Mouse (Mus musculus) forebrain, embryonic 12.5 days (tissue): ENCODE measurements at regions not wholly inside any gene's neighbourhood (a gene's known extent, or its start where the extent isn't known, plus 50 kb on each side); places are given as distances from the start of the nearest gene placed in this dataset.

Source experiments
- ATAC-seq: fragments of 200-750 bp; cut with Nextera tagmentation; 2 replicates; pipeline ENCODE4 v1.8.0; 2017; ENCODE audit warnings: moderate TSS enrichment; ENCODE audit not compliant: low FRiP score
- H3K27ac ChIP-seq: fragments of 300-500 bp; sonication (generic); 2 replicates; pipeline ENCODE4 v1.5.1; 2016; ENCODE audit warnings: mild to moderate bottlenecking
- H3K27me3 ChIP-seq: fragments of 300-500 bp; sonication (generic); 2 replicates; pipeline ENCODE4 v1.6.1; 2016; ENCODE audit warnings: mild to moderate bottlenecking
- H3K36me3 ChIP-seq: fragments of 300-500 bp; sonication (generic); replicated peaks from 2 replicates; pipeline ENCODE4 v1.6.1; 2016; ENCODE audit warnings: mild to moderate bottlenecking
- H3K4me1 ChIP-seq: fragments of 300-500 bp; sonication (generic); 2 replicates; pipeline ENCODE4 v1.6.1; 2016
- H3K4me2 ChIP-seq: fragments of 300-500 bp; sonication (generic); 2 replicates; pipeline ENCODE4 v1.6.1; 2016; ENCODE audit warnings: mild to moderate bottlenecking, moderate library complexity
- H3K4me3 ChIP-seq: fragments of 300-500 bp; sonication (generic); replicated peaks from 2 replicates; pipeline ENCODE4 v1.5.1; 2016; ENCODE audit warnings: mild to moderate bottlenecking
- H3K9ac ChIP-seq: fragments of 300-500 bp; sonication (generic); 2 replicates; pipeline ENCODE4 v1.6.1; 2016; ENCODE audit warnings: mild to moderate bottlenecking
- H3K9me3 ChIP-seq: fragments of 300-500 bp; sonication (generic); 2 replicates; pipeline ENCODE4 v1.6.1; 2016
- WGBS: fragments of 180-500 bp; shearing (Covaris S2); methylation state at CpG from one replicate; pipeline ENCODE4 v1.1.7; 2016; 5-methylcytosine and 5-hydroxymethylcytosine counted together

DNA sequence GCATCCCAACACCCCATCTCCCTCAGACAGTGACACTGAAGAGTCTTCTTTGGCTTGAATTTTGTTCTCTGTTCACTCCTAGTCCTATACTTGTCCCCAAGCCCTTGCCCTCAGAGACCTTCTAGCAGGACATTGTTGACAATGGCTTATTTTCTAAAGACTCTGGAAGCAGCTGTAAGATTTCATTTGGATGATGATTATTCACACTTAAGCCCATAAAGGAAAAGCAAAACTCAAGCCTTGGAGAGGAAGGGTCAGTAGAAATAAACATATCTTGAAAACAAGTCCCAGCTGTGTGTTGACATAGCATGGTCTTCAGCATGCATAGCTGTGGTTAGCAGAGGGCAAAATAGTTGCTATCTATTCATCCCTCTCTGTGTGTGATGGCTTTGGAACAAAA, 59.9 kb upstream of the Cdh11 start:
- Histone ChIP-seq H3K27ac (no peak overlapping the region), H3K9ac (no peak overlapping the region), H3K4me2 (no peak overlapping the region), H3K36me3 (no peaks in the 10 kb centered on the region), H3K9me3 (no peaks in the 10 kb centered on the region), H3K27me3 (no peaks in the 10 kb centered on the region), H3K4me3 (no peak overlapping the region), H3K4me1 (no peaks in the 10 kb centered on the region)
- no peak for ATAC-seq

DNA sequence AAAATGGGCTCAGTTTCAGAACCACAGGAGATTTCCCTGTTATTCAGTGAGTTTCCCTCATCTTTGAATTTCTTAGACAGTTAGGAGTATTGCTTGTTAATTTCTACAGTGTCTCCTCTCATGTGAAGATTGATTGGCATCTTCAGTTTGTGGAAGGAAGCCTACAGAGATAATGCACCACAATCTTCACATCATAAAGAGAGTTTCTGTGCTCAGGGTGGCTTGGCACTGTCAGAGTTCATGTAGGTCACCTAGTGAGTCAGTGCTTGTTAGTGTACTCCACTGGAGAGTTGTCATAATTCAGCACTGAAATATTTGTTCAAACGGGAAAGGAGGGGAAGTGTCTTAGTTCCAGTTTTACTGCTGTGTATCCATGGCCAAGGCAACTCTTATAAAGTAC, 74.6 kb upstream of the Cdh11 start:
- H3K9me3 ChIP-seq, result no peaks in the 10 kb centered on the region
- no peak overlapping the region for H3K9ac ChIP-seq
- H3K27ac ChIP-seq, result no peak overlapping the region
- no peaks in the 10 kb centered on the region for H3K27me3 ChIP-seq
- no peak overlapping the region for H3K4me3 ChIP-seq
- 90% methylated on average over 1 of the region's 1 CpGs for WGBS
- H3K36me3 ChIP-seq, result no peaks in the 10 kb centered on the region
- no peaks in the 10 kb centered on the region for H3K4me1 ChIP-seq
- no peak overlapping the region for H3K4me2 ChIP-seq
- ATAC-seq, result no peak

DNA sequence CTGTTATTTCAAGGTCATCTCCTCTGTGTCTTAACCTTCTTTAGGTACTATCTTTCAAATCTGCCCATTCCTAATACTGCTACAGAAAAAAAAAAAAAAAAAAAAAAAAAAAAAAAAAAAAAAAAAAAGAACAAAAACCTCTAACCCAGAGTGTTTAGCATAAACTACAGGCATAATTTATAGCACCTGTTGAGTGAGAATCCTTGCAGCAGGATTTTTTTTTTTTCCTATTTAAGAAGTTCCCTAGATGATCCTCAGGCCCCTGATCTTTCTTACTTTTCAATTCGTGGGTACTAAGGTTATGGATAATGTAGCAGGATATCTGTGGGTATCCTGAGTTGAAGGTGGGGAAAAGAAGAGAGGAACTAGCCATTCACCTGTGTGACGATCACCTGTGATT, 114.1 kb upstream of the Cdh11 start:
- no peak overlapping the region for H3K4me2 ChIP-seq
- H3K9me3 ChIP-seq, result no peaks in the 10 kb centered on the region
- no peak for ATAC-seq
- no peaks in the 10 kb centered on the region for H3K36me3 ChIP-seq
- no peak overlapping the region for H3K27ac ChIP-seq
- H3K4me3 ChIP-seq, result no peak overlapping the region
- 73% methylated on average over 2 of the region's 2 CpGs for WGBS
- H3K9ac ChIP-seq, result no peak overlapping the region
- H3K27me3 ChIP-seq, result no peaks in the 10 kb centered on the region
- no peaks in the 10 kb centered on the region for H3K4me1 ChIP-seq

DNA sequence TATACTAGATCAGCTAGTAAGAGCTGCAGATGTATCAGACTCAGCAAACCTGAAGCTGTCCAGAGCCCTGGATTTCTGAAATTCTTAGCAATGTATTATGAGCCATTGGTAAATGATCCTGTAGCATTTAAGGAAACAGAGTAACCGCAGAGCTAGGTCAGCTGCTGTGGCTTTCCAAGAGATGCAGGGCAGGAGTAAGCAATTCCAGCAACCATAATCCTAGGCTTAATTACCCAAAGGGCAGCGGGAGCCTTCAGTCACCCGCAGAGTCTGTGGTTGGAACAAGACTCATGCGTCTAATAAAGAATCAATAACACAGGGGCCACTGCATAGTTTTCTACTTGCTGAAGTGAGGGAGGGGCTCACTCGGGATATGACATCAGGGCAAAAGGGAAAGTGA, 115.2 kb upstream of the Cdh11 start:
- H3K4me1 ChIP-seq, result no peaks in the 10 kb centered on the region
- no peak overlapping the region for H3K4me2 ChIP-seq
- no peak for ATAC-seq
- no peak overlapping the region for H3K27ac ChIP-seq
- H3K9me3 ChIP-seq, result no peaks in the 10 kb centered on the region
- no peaks in the 10 kb centered on the region for H3K27me3 ChIP-seq
- H3K4me3 ChIP-seq, result no peak overlapping the region
- WGBS, result 20% methylated on average over 5 of the region's 5 CpGs
- H3K9ac ChIP-seq, result no peak overlapping the region
- H3K36me3 ChIP-seq, result no peaks in the 10 kb centered on the region

DNA sequence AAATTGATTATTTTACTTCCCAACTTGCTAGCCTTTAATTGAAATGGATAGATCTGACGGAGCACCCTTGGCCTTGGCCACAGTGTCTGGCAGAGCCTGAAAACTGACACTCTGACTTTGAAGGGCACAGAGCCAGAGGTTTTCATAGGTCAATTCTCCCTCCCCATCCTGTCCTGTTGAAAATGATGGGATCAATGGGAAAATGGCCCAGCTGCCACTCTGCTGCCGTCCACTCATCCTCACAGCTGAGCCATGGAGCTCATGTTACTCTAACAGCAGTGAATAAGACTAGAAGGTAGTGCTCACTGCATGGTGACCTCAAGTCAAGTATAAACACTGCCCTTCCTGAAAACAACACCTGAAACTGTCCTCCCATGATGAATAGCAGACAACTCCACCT, 122.0 kb upstream of the Cdh11 start:
- H3K27ac ChIP-seq, result no peak overlapping the region
- H3K36me3 ChIP-seq, result no peaks in the 10 kb centered on the region
- no peak overlapping the region for H3K4me3 ChIP-seq
- no peaks in the 10 kb centered on the region for H3K4me1 ChIP-seq
- H3K4me2 ChIP-seq, result no peak overlapping the region
- H3K9me3 ChIP-seq, result no peaks in the 10 kb centered on the region
- whole genome bisulfite sequencing, result 79% methylated on average over 2 of the region's 2 CpGs
- no peak overlapping the region for H3K9ac ChIP-seq
- no peaks in the 10 kb centered on the region for H3K27me3 ChIP-seq
- ATAC-seq, result no peak

DNA sequence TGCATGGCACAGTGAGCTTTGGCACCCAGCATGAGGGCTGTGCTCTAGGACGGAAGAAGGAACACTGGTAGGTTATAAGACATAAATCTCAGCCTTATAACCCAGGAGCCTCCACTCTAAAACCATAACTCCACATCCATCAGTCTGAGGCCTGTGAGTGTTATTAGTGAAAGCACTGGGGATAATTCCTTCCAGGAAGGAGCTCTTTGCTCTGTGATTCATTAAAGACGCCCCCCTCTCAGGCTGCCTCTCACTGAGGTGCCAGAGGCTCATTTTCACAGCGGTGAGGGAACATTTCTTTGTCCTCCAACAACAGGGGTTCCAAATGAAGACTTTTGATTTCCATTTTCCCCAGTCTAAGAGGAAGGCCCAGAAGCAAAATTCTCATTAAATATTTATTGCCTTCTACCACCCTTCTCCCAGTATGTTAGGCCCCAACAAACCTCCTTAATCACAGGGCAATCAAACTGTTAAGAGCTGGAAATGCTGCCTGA, 145.9 kb upstream of the Cdh11 start:
- H3K9ac ChIP-seq, result no peak overlapping the region
- H3K4me1 ChIP-seq, result peaks cover 8% of the 10 kb centered on the region
- peak; percentile 23; the same call in 1 of the 2 replicates for ATAC-seq
- H3K27ac ChIP-seq, result 0 out of 2 replicates have a peak overlapping the region, but pooled peaks have one; percentile 8
- H3K4me2 ChIP-seq, result no peak overlapping the region
- H3K36me3 ChIP-seq, result no peaks in the 10 kb centered on the region
- 18% methylated on average over 3 of the region's 3 CpGs for WGBS
- no peaks in the 10 kb centered on the region for H3K27me3 ChIP-seq
- H3K9me3 ChIP-seq, result no peaks in the 10 kb centered on the region
- no peak overlapping the region for H3K4me3 ChIP-seq

DNA sequence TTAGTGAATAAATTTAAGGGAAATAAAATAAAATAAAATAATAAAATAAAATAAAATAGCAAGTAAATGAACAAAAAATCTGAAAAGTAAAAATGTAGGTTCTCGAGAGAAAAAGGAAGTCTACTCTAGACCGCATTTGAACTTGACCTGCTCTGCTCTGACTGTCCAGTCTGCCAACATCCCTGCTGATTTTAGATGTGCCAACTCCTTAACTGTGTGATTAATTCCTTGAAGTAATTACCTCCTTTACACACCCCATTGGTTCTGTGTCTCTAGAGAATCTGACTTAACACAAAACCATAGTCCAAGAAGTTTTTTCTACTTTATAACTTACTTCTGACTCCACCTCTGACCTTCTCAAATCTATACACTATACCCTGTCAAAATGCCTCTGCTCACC, 153.3 kb upstream of the Cdh11 start:
- Histone ChIP-seq H3K4me2 (no peak overlapping the region), H3K27me3 (no peaks in the 10 kb centered on the region), H3K36me3 (no peaks in the 10 kb centered on the region), H3K4me1 (no peaks in the 10 kb centered on the region), H3K4me3 (no peak overlapping the region), H3K9ac (no peak overlapping the region), H3K27ac (no peak overlapping the region), H3K9me3 (no peaks in the 10 kb centered on the region)
- WGBS, result 91% methylated on average over 2 of the region's 2 CpGs
- no peak for ATAC-seq

DNA sequence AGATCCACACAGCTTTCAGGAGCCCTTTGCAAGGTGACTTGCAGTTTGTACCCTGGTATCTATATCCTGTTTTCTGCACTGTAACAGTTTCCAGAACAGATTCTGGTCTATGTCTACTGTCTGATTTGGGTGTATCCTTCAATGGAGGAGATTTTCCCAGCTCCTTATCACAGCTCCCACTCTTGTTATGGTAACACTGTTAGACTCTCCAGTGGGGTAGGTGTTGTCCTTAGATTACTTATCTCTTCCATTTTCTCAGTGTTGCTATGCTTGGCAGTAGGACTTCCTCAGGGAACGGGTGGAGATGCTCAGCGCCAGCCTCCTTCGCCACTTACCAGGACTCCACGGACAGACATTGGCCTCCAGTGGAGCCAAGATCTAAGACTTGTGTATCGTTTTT, 160.1 kb upstream of the Cdh11 start:
- Histone ChIP-seq H3K36me3 (no peaks in the 10 kb centered on the region), H3K4me2 (no peak overlapping the region), H3K9me3 (no peaks in the 10 kb centered on the region), H3K4me1 (no peaks in the 10 kb centered on the region), H3K27ac (no peak overlapping the region), H3K4me3 (no peak overlapping the region), H3K27me3 (no peaks in the 10 kb centered on the region), H3K9ac (no peak overlapping the region)
- ATAC-seq, result no peak
- WGBS, result 97% methylated on average over 5 of the region's 5 CpGs

DNA sequence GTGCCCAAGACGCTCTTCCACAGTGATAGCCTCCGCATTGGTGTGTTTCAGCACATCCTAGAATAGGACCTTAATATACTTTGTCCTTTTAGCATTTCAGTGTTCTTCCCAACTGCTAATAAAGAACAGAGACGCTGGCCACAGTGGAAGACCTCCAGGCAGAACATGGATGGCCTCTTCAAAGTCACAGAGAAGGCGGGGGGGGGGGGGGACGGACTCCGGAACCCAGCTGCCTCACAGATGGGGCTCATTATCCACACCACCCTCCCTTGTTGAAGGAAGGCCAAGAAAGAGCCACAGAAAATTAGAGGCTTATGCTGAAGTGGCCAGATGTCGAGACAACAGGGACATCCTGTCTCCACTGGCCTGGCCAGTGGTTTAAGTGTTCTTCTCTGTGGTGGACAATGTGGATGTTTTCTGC, 192.7 kb upstream of the Cdh11 start:
- H3K9ac ChIP-seq, result no peak overlapping the region
- no peak overlapping the region for H3K27ac ChIP-seq
- no peak for ATAC-seq
- no peaks in the 10 kb centered on the region for H3K9me3 ChIP-seq
- no peaks in the 10 kb centered on the region for H3K36me3 ChIP-seq
- no peak overlapping the region for H3K4me2 ChIP-seq
- H3K27me3 ChIP-seq, result no peaks in the 10 kb centered on the region
- H3K4me3 ChIP-seq, result no peak overlapping the region
- 72% methylated on average over 7 of the region's 7 CpGs for WGBS
- H3K4me1 ChIP-seq, result peaks cover 4% of the 10 kb centered on the region

DNA sequence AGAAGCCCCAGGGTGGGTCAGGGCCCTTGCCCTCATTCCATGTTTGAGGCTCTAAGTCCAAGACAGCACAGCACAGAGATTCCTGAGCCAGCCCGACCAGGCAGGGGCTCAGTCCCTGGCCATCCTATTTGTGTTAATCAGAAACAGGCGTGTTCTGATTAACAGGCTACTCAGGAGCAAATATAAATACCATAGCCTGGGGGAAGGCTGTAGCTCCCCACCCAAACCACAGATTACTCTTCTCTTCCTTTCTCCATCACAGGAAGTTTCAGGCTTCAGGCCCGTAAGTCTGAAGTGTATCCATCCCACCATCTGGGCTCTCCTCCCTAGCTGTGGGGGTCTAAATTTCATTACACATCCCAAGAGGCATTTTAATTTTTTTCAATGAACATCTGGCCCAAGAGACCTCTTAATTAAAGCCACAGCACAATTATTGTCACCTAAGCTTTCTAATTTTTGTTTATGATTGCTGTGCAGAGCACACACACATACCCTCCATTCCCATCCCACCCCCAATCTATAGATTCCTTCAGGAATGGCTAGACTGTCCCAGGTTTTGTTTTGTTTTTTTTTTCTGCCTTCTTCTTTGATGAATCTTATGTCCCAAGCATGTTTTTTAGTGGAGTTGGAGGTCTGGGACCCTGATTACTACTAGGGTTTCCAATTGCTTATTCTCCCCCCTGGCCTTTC, 197.9 kb upstream of the Cdh11 start:
- no peaks in the 10 kb centered on the region for H3K9me3 ChIP-seq
- H3K27ac ChIP-seq, result 0 out of 2 replicates have a peak overlapping the region, but pooled peaks have one; percentile 31
- no peaks in the 10 kb centered on the region for H3K27me3 ChIP-seq
- peak; percentile 39; the same call in 1 of the 2 replicates for ATAC-seq
- no peak overlapping the region for H3K4me2 ChIP-seq
- 25% methylated on average over 3 of the region's 3 CpGs for WGBS
- peaks cover 15% of the 10 kb centered on the region for H3K4me1 ChIP-seq
- no peaks in the 10 kb centered on the region for H3K36me3 ChIP-seq
- no peak overlapping the region for H3K4me3 ChIP-seq
- no peak overlapping the region for H3K9ac ChIP-seq

DNA sequence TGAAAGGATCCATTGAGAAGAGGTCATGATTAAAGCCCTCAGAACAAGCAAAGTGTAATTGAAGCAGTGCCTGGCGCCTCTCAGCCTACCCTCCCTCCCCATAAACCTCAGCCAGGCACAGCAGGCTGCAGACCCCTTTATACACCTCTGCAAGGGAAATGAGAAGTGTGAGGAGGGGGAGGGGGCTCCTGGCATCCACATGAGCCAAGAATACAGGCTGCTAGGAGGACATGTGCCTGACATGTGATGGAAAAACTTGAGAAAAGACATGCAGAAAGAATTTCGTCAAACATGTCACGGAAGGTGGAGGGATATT, 198.4 kb upstream of the Cdh11 start:
- ATAC-seq, result peak; percentile 83
- Histone ChIP-seq H3K4me3 (no peak overlapping the region), H3K27ac (0 out of 2 replicates have a peak overlapping the region, but pooled peaks have one; percentile 5), H3K9me3 (no peaks in the 10 kb centered on the region), H3K36me3 (no peaks in the 10 kb centered on the region), H3K4me1 (peaks cover 15% of the 10 kb centered on the region), H3K27me3 (no peaks in the 10 kb centered on the region), H3K4me2 (no peak overlapping the region), H3K9ac (no peak overlapping the region)
- WGBS, result 34% methylated on average over 3 of the region's 3 CpGs

DNA sequence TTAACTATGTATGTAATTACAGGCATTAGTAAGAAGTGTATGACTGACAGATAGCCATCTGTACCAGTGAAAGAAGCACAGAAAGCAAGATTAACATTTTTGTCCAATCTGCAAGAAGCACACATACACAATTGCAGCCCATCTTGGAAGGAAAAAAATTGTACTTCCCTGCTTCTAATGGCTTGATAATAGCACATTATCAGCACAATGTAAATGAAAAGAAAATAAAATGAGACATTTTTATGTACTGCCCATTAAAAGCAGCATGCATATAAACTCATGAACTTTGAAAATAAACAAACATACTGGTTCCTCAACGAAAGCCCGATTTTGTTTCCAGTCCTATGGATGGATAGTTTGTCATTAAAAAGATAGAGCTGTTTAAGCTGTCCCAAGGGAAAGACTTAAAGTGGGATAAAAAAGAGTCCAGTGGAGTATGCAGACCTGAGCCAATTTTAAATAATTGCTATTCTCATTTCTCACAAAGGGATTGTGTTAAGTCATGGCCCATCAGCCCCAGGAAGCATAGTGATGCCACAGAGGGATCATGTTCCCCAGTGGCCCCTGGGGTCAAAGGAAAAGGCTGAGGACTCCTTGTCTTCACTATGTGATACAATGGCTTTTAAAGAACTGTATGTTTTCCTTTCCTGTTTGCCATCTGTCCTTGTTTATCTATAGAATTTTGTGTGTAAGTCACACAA, 222.0 kb upstream of the Cdh11 start:
- no peaks in the 10 kb centered on the region for H3K36me3 ChIP-seq
- H3K4me1 ChIP-seq, result no peaks in the 10 kb centered on the region
- H3K27me3 ChIP-seq, result no peaks in the 10 kb centered on the region
- no peak overlapping the region for H3K4me3 ChIP-seq
- H3K9me3 ChIP-seq, result no peaks in the 10 kb centered on the region
- no peak for ATAC-seq
- no peak overlapping the region for H3K9ac ChIP-seq
- WGBS, result 73% methylated on average over 2 of the region's 2 CpGs
- no peak overlapping the region for H3K4me2 ChIP-seq
- no peak overlapping the region for H3K27ac ChIP-seq

DNA sequence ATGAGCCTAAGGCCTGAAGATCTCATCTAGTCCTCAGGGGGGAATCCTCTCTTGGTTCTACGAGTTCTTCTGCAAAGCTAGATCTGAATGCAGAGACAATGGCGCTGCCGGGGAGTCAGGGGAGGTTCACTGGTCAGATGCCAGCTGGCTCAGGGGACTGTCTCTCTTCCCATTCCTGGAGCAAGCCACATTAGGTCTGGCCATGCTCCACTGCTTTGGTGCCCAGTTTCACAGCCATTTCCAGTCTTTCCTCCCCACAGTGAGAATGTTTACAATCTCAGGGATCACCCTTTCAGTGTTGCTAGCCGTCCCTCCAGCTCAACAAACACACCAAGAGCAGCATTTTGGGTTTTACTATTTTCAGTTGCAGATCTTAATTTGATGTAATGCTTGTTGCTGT, 233.7 kb upstream of the Cdh11 start:
- H3K4me2 ChIP-seq, result no peak overlapping the region
- no peak overlapping the region for H3K27ac ChIP-seq
- H3K27me3 ChIP-seq, result no peaks in the 10 kb centered on the region
- 86% methylated on average over 4 of the region's 4 CpGs for WGBS
- H3K9me3 ChIP-seq, result no peaks in the 10 kb centered on the region
- no peaks in the 10 kb centered on the region for H3K4me1 ChIP-seq
- H3K36me3 ChIP-seq, result no peaks in the 10 kb centered on the region
- no peak overlapping the region for H3K9ac ChIP-seq
- ATAC-seq, result no peak
- H3K4me3 ChIP-seq, result no peak overlapping the region
